Mouse (Mus musculus) cerebellum, postnatal 14 days (tissue): ENCODE data around the gene Cdk19.

ENCODE experiments used
- DNase-seq, 2 experiments: peaks; one replicate each; pipeline ENCODE4 v3.0.0; 2021; ENCODE audit warnings: mixed read lengths in 2 of 2

Cdk19 gene

GRCm38 (mm10) chr10:40444586-40444985 is 105.2 kb downstream of the Cdk19 start:
- no peak for DNase-seq

- no peak for DNase-seq
Observed at GRCm38 (mm10) chr10:40446088-40446604, 106.8 kb downstream of the Cdk19 start.

- DNase-seq = no peak
Observed at GRCm38 (mm10) chr10:40446630-40447029, 107.3 kb downstream of the Cdk19 start.

- DNase-seq = peak in 1 of 2 experiments; percentile 16
Observed at GRCm38 (mm10) chr10:40447295-40447694, 107.9 kb downstream of the Cdk19 start.

GRCm38 (mm10) chr10:40447921-40448320 is 108.6 kb downstream of the Cdk19 start:
- DNase-seq = no peak

- no peak for DNase-seq
Observed at GRCm38 (mm10) chr10:40448444-40448843, 109.1 kb downstream of the Cdk19 start.

- no peak for DNase-seq
Observed at GRCm38 (mm10) chr10:40449571-40449970, 110.2 kb downstream of the Cdk19 start.

- DNase-seq = no peak
Observed at GRCm38 (mm10) chr10:40450171-40450570, 110.8 kb downstream of the Cdk19 start.

- DNase-seq = no peak
Observed at GRCm38 (mm10) chr10:40457116-40457515, 117.8 kb downstream of the Cdk19 start.

GRCm38 (mm10) chr10:40459141-40459540 is 119.8 kb downstream of the Cdk19 start:
- DNase-seq = no peak

GRCm38 (mm10) chr10:40461362-40461761 is 122.0 kb downstream of the Cdk19 start:
- DNase-seq = no peak

- DNase-seq = no peak
Observed at GRCm38 (mm10) chr10:40462257-40462656, 122.9 kb downstream of the Cdk19 start.

- DNase-seq = no peak
Observed at GRCm38 (mm10) chr10:40467174-40467911, 128.0 kb downstream of the Cdk19 start.

GRCm38 (mm10) chr10:40467912-40468254 is 128.5 kb downstream of the Cdk19 start:
- DNase-seq = no peak

GRCm38 (mm10) chr10:40469145-40469544 is 129.8 kb downstream of the Cdk19 start:
- no peak for DNase-seq

- DNase-seq = no peak
Observed at GRCm38 (mm10) chr10:40476535-40477285, 137.3 kb downstream of the Cdk19 start.

GRCm38 (mm10) chr10:40477426-40478075 is 138.2 kb downstream of the Cdk19 start:
- DNase-seq = no peak

GRCm38 (mm10) chr10:40478626-40479025 is 139.3 kb downstream of the Cdk19 start:
- no peak for DNase-seq

GRCm38 (mm10) chr10:40479216-40479615 is 139.9 kb downstream of the Cdk19 start:
- DNase-seq = no peak

GRCm38 (mm10) chr10:40479621-40480193 is 140.3 kb downstream of the Cdk19 start:
- DNase-seq = no peak

- no peak for DNase-seq
Observed at GRCm38 (mm10) chr10:40481534-40481933, 142.2 kb downstream of the Cdk19 start.

- no peak for DNase-seq
Observed at GRCm38 (mm10) chr10:40482285-40482684, 142.9 kb downstream of the Cdk19 start.
